Mouse (Mus musculus) layer of hippocampus, postnatal 10 days (tissue): ENCODE data around the gene Cenpu. TPM values are rescaled to one million over a fixed set of nuclear protein-coding genes. Genes with fewer than 3 reads are reported as not detected.
"Not testable (repeated sequence)": the region's sequence is repeated elsewhere in the genome, so short reads cannot be mapped to it uniquely, and the experiment has no call there.

Source experiments
- DNase-seq, 2 experiments: peaks; one replicate each; pipeline ENCODE4 v3.0.0; 2021; ENCODE audit warnings: low spot score in 2 of 2
- total RNA-seq, 2 experiments: library from RNA; stranded (reverse); gene quantifications; 2 replicates each; pipeline ENCODE4 v1.2.3; 2021

Cenpu gene
- total RNA-seq, 2 experiments from 2014 or later, result 3.2 to 5.1 TPM

GRCm38 (mm10) chr8:46547245-46547644 lies 4.6 kb upstream of the Cenpu start:
- DNase-seq, result peak in 1 of 2 experiments; percentile 32

- DNase-seq, result no peak
These were observed 1.8 kb upstream of the Cenpu start for GRCm38 (mm10) chr8:46550058-46550457.

GRCm38 (mm10) chr8:46551029-46551428 lies 799 bp upstream of the Cenpu start:
- no peak for DNase-seq

GRCm38 (mm10) chr8:46552441-46552765 lies 575 bp downstream of the Cenpu start:
- DNase-seq, result peak in 1 of 2 experiments; percentile 34

- peak; percentile 56 to 58 for DNase-seq
These were observed 7.6 kb downstream of the Cenpu start for GRCm38 (mm10) chr8:46559428-46559827.

- DNase-seq, result no peak
These were observed 10.5 kb downstream of the Cenpu start for GRCm38 (mm10) chr8:46562333-46562732.

GRCm38 (mm10) chr8:46566914-46567529 lies 15.2 kb downstream of the Cenpu start:
- peak; percentile 56 to 62 for DNase-seq

GRCm38 (mm10) chr8:46567946-46568345 lies 16.1 kb downstream of the Cenpu start:
- no peak for DNase-seq

- DNase-seq, result no peak
These were observed 17.1 kb downstream of the Cenpu start for GRCm38 (mm10) chr8:46568942-46569341.

- DNase-seq, result no peak
These were observed 18.0 kb downstream of the Cenpu start for GRCm38 (mm10) chr8:46569659-46570441.

GRCm38 (mm10) chr8:46570673-46571072 lies 18.8 kb downstream of the Cenpu start:
- no peak for DNase-seq

GRCm38 (mm10) chr8:46573446-46573845 lies 21.6 kb downstream of the Cenpu start:
- no peak for DNase-seq

- DNase-seq, result no peak
These were observed 22.1 kb downstream of the Cenpu start for GRCm38 (mm10) chr8:46573964-46574363.

GRCm38 (mm10) chr8:46578794-46579193 lies 27.0 kb downstream of the Cenpu start:
- DNase-seq, result no peak

- not testable (repeated sequence) for DNase-seq
These were observed 32.5 kb downstream of the Cenpu start for GRCm38 (mm10) chr8:46584328-46584727.

GRCm38 (mm10) chr8:46585576-46585975 lies 33.7 kb downstream of the Cenpu start:
- DNase-seq, result no peak

GRCm38 (mm10) chr8:46587911-46588310 lies 36.1 kb downstream of the Cenpu start:
- DNase-seq, result no peak

GRCm38 (mm10) chr8:46588663-46589062 lies 36.8 kb downstream of the Cenpu start:
- DNase-seq, result no peak

GRCm38 (mm10) chr8:46593067-46593466 lies 41.2 kb downstream of the Cenpu start:
- peak; percentile 26 to 50 for DNase-seq

GRCm38 (mm10) chr8:46593772-46594171 lies 41.9 kb downstream of the Cenpu start:
- peak; percentile 42 to 54 for DNase-seq

- DNase-seq, result peak in 1 of 2 experiments; percentile 13
These were observed 43.8 kb downstream of the Cenpu start for GRCm38 (mm10) chr8:46595593-46595992.

- DNase-seq, result no peak
These were observed 44.7 kb downstream of the Cenpu start for GRCm38 (mm10) chr8:46596530-46596929.

GRCm38 (mm10) chr8:46597411-46597810 lies 45.6 kb downstream of the Cenpu start:
- no peak for DNase-seq
